Mouse (Mus musculus): Measurements from ENCODE around the gene Secisbp2. TPM values are rescaled to one million over a fixed set of nuclear protein-coding genes. Genes with fewer than 3 reads are reported as not detected.

Secisbp2 gene
- polyA plus RNA-seq (2014; fragmentation: Nextera tagmentation; extraction: Ambion mirVana), result 26.3 and 32.2 TPM in 2 replicates

- peak within 1 kb of the TSS; percentile 87 for H3K27ac ChIP-seq (replicated peaks; ENCODE audit: low read depth, low read length)
- peak within 1 kb of the TSS; percentile 75 for H3K9ac ChIP-seq (replicated peaks; ENCODE audit: low read length)
- ATAC-seq (ENCODE audit: low FRiP score, low TSS enrichment) (peak; percentile 96), DNase-seq (peak; percentile 98)
- H3K4me3 ChIP-seq (replicated peaks; ENCODE audit: low read depth, low read length), result peak within 1 kb of the TSS; percentile 78
- WGBS, result under 1% methylated on average over 69 of the region's 69 CpGs
- peaks cover 17% of the 10 kb centered on the region for H3K36me3 ChIP-seq (ENCODE audit: control insufficient read depth, insufficient read depth, low read length)
- peak within 1 kb of the TSS; percentile 80 for H3K4me2 ChIP-seq (ENCODE audit: low read length)
- no peaks in the 10 kb centered on the region for H3K27me3 ChIP-seq (ENCODE audit: control insufficient read depth, insufficient read depth, low read length)
- no peaks in the 10 kb centered on the region for H3K9me3 ChIP-seq (ENCODE audit: control insufficient read depth, low read length)
- H3K4me1 ChIP-seq (ENCODE audit: control insufficient read depth, insufficient read depth, low read length), result peaks cover 9% of the 10 kb centered on the region; the same call in 1 of the 2 replicates
These were observed at the start of gene Secisbp2 for GRCm38 (mm10) chr13:51651408-51652064. Secisbp2 (plus strand) TSS chr13:51651697.

GRCm38 (mm10) chr13:51602764-51603163 lies 48.7 kb upstream of the Secisbp2 start:
- WGBS, result 62% methylated on average over 8 of the region's 8 CpGs
- ATAC-seq (ENCODE audit: low FRiP score, low TSS enrichment) (peak; percentile 28; the same call in 1 of the 2 replicates), DNase-seq (no peak)
- peak overlapping the region; percentile 55 for H3K4me2 ChIP-seq (ENCODE audit: low read length)
- H3K4me1 ChIP-seq (ENCODE audit: control insufficient read depth, insufficient read depth, low read length), result peaks cover 13% of the 10 kb centered on the region; the same call in 1 of the 2 replicates
- H3K4me3 ChIP-seq (replicated peaks; ENCODE audit: low read depth, low read length), result no peak overlapping the region
- no peaks in the 10 kb centered on the region for H3K9me3 ChIP-seq (ENCODE audit: control insufficient read depth, low read length)
- no peak overlapping the region for H3K27ac ChIP-seq (replicated peaks; ENCODE audit: low read depth, low read length)
- no peaks in the 10 kb centered on the region for H3K27me3 ChIP-seq (ENCODE audit: control insufficient read depth, insufficient read depth, low read length)
- no peak overlapping the region for H3K9ac ChIP-seq (replicated peaks; ENCODE audit: low read length)
- H3K36me3 ChIP-seq (ENCODE audit: control insufficient read depth, insufficient read depth, low read length), result no peaks in the 10 kb centered on the region

GRCm38 (mm10) chr13:51603221-51603893 lies 48.1 kb upstream of the Secisbp2 start:
- H3K9me3 ChIP-seq (ENCODE audit: control insufficient read depth, low read length), result no peaks in the 10 kb centered on the region
- DNase-seq, result peak; percentile 84
- peak overlapping the region; percentile 13; the same call in 1 of the 2 replicates for H3K4me3 ChIP-seq (replicated peaks; ENCODE audit: low read depth, low read length)
- ATAC-seq (ENCODE audit: low FRiP score, low TSS enrichment), result peak; percentile 85
- peak overlapping the region; percentile 55 for H3K4me2 ChIP-seq (ENCODE audit: low read length)
- peak overlapping the region; percentile 46 for H3K27ac ChIP-seq (replicated peaks; ENCODE audit: low read depth, low read length)
- no peaks in the 10 kb centered on the region for H3K27me3 ChIP-seq (ENCODE audit: control insufficient read depth, insufficient read depth, low read length)
- no peaks in the 10 kb centered on the region for H3K36me3 ChIP-seq (ENCODE audit: control insufficient read depth, insufficient read depth, low read length)
- WGBS, result 14% methylated on average over 16 of the region's 16 CpGs
- H3K4me1 ChIP-seq (ENCODE audit: control insufficient read depth, insufficient read depth, low read length), result peaks cover 13% of the 10 kb centered on the region; the same call in 1 of the 2 replicates
- H3K9ac ChIP-seq (replicated peaks; ENCODE audit: low read length), result peak overlapping the region; percentile 23; the same call in 1 of the 2 replicates

GRCm38 (mm10) chr13:51603894-51604244 lies 47.6 kb upstream of the Secisbp2 start:
- DNase-seq (peak; percentile 49), ATAC-seq (ENCODE audit: low FRiP score, low TSS enrichment) (peak; percentile 66)
- no peak overlapping the region for H3K9ac ChIP-seq (replicated peaks; ENCODE audit: low read length)
- no peaks in the 10 kb centered on the region for H3K27me3 ChIP-seq (ENCODE audit: control insufficient read depth, insufficient read depth, low read length)
- H3K27ac ChIP-seq (replicated peaks; ENCODE audit: low read depth, low read length), result peak overlapping the region; percentile 46; the same call in 1 of the 2 replicates
- peak overlapping the region; percentile 55 for H3K4me2 ChIP-seq (ENCODE audit: low read length)
- H3K4me1 ChIP-seq (ENCODE audit: control insufficient read depth, insufficient read depth, low read length), result peaks cover 13% of the 10 kb centered on the region; the same call in 1 of the 2 replicates
- H3K36me3 ChIP-seq (ENCODE audit: control insufficient read depth, insufficient read depth, low read length), result no peaks in the 10 kb centered on the region
- peak overlapping the region; percentile 13; the same call in 1 of the 2 replicates for H3K4me3 ChIP-seq (replicated peaks; ENCODE audit: low read depth, low read length)
- WGBS, result 40% methylated on average over 4 of the region's 4 CpGs
- no peaks in the 10 kb centered on the region for H3K9me3 ChIP-seq (ENCODE audit: control insufficient read depth, low read length)

GRCm38 (mm10) chr13:51609231-51609630 lies 42.3 kb upstream of the Secisbp2 start:
- Histone ChIP-seq H3K27me3 (ENCODE audit: control insufficient read depth, insufficient read depth, low read length) (no peaks in the 10 kb centered on the region), H3K9ac (replicated peaks; ENCODE audit: low read length) (no peak overlapping the region), H3K4me1 (ENCODE audit: control insufficient read depth, insufficient read depth, low read length) (peaks cover 7% of the 10 kb centered on the region; the same call in 1 of the 2 replicates), H3K27ac (replicated peaks; ENCODE audit: low read depth, low read length) (no peak overlapping the region), H3K9me3 (ENCODE audit: control insufficient read depth, low read length) (no peaks in the 10 kb centered on the region), H3K36me3 (ENCODE audit: control insufficient read depth, insufficient read depth, low read length) (no peaks in the 10 kb centered on the region), H3K4me3 (replicated peaks; ENCODE audit: low read depth, low read length) (no peak overlapping the region), H3K4me2 (ENCODE audit: low read length) (no peak overlapping the region)
- 98% methylated on average over 7 of the region's 7 CpGs for WGBS
- no peak for DNase-seq
- no peak for ATAC-seq (ENCODE audit: low FRiP score, low TSS enrichment)

GRCm38 (mm10) chr13:51611060-51611459 lies 40.4 kb upstream of the Secisbp2 start:
- Histone ChIP-seq H3K4me2 (ENCODE audit: low read length) (peak overlapping the region; percentile 15; the same call in 1 of the 2 replicates), H3K27ac (replicated peaks; ENCODE audit: low read depth, low read length) (no peak overlapping the region), H3K4me3 (replicated peaks; ENCODE audit: low read depth, low read length) (no peak overlapping the region), H3K4me1 (ENCODE audit: control insufficient read depth, insufficient read depth, low read length) (peaks cover 7% of the 10 kb centered on the region; the same call in 1 of the 2 replicates), H3K9ac (replicated peaks; ENCODE audit: low read length) (no peak overlapping the region), H3K27me3 (ENCODE audit: control insufficient read depth, insufficient read depth, low read length) (no peaks in the 10 kb centered on the region), H3K36me3 (ENCODE audit: control insufficient read depth, insufficient read depth, low read length) (no peaks in the 10 kb centered on the region), H3K9me3 (ENCODE audit: control insufficient read depth, low read length) (no peaks in the 10 kb centered on the region)
- peak; percentile 19 for DNase-seq
- ATAC-seq (ENCODE audit: low FRiP score, low TSS enrichment), result no peak
- WGBS, result 26% methylated on average over 9 of the region's 9 CpGs

GRCm38 (mm10) chr13:51611500-51611899 lies 40.0 kb upstream of the Secisbp2 start:
- H3K27me3 ChIP-seq (ENCODE audit: control insufficient read depth, insufficient read depth, low read length), result no peaks in the 10 kb centered on the region
- no peak overlapping the region for H3K9ac ChIP-seq (replicated peaks; ENCODE audit: low read length)
- WGBS, result 29% methylated on average over 5 of the region's 5 CpGs
- H3K9me3 ChIP-seq (ENCODE audit: control insufficient read depth, low read length), result no peaks in the 10 kb centered on the region
- DNase-seq (peak; percentile 52), ATAC-seq (ENCODE audit: low FRiP score, low TSS enrichment) (no peak)
- H3K4me2 ChIP-seq (ENCODE audit: low read length), result peak overlapping the region; percentile 15; the same call in 1 of the 2 replicates
- H3K4me1 ChIP-seq (ENCODE audit: control insufficient read depth, insufficient read depth, low read length), result peaks cover 7% of the 10 kb centered on the region; the same call in 1 of the 2 replicates
- no peaks in the 10 kb centered on the region for H3K36me3 ChIP-seq (ENCODE audit: control insufficient read depth, insufficient read depth, low read length)
- H3K4me3 ChIP-seq (replicated peaks; ENCODE audit: low read depth, low read length), result no peak overlapping the region
- H3K27ac ChIP-seq (replicated peaks; ENCODE audit: low read depth, low read length), result no peak overlapping the region

- no peaks in the 10 kb centered on the region for H3K36me3 ChIP-seq (ENCODE audit: control insufficient read depth, insufficient read depth, low read length)
- H3K9ac ChIP-seq (replicated peaks; ENCODE audit: low read length), result no peak overlapping the region
- H3K9me3 ChIP-seq (ENCODE audit: control insufficient read depth, low read length), result no peaks in the 10 kb centered on the region
- ATAC-seq (ENCODE audit: low FRiP score, low TSS enrichment), result no peak
- H3K27ac ChIP-seq (replicated peaks; ENCODE audit: low read depth, low read length), result no peak overlapping the region
- no peak for DNase-seq
- no peak overlapping the region for H3K4me2 ChIP-seq (ENCODE audit: low read length)
- no peak overlapping the region for H3K4me3 ChIP-seq (replicated peaks; ENCODE audit: low read depth, low read length)
- peaks cover 7% of the 10 kb centered on the region; the same call in 1 of the 2 replicates for H3K4me1 ChIP-seq (ENCODE audit: control insufficient read depth, insufficient read depth, low read length)
- no peaks in the 10 kb centered on the region for H3K27me3 ChIP-seq (ENCODE audit: control insufficient read depth, insufficient read depth, low read length)
- 71% methylated on average over 10 of the region's 10 CpGs for WGBS
These were observed 35.7 kb upstream of the Secisbp2 start for GRCm38 (mm10) chr13:51615815-51616214.

All from midbrain, embryonic 14.5 days (tissue).